8 mouse cellular contexts compared by ENCODE assay signal in genomic region chr10:127165354-127165653, GRCm38 (mm10). TPM values are rescaled to one million over a fixed set of nuclear protein-coding genes. Genes with fewer than 3 reads are reported as not detected.
A peak's percentile ranks its signal among the peaks of the same experiment; 100 is the strongest.
DNase-seq lines count a peak whose midpoint lies in the region; ATAC-seq and TF ChIP-seq lines count a peak whose summit lies in the region.

No protein-coding gene starts in this region.

- no peak for TF ChIP-seq CTCF in C2C12 (IDR thresholded peaks at IDR 0.05; ENCODE audit: control insufficient read depth, insufficient read depth, insufficient read length)

- peak overlapping the region; percentile 57 for H3ac ChIP-seq in C2C12 (ENCODE audit: control insufficient read depth, insufficient read length, low read depth)

- DNase-seq in yolk sac, embryonic 10.5 days (ENCODE audit: low spot score) = peak; percentile 47
- DNase-seq in MN1 (ENCODE audit: low spot score) = no peak

- H3K36me3 ChIP-seq in erythroblast, embryonic 14.5 days (ENCODE audit: control insufficient read depth) = no peaks in the 10 kb centered on the region
- no peaks in the 10 kb centered on the region for H3K36me3 ChIP-seq in C2C12 (ENCODE audit: control insufficient read depth, insufficient read depth)
- no peaks in the 10 kb centered on the region for H3K36me3 ChIP-seq in forebrain, embryonic 13.5 days (ENCODE audit: poor library complexity, severe bottlenecking)
- no peaks in the 10 kb centered on the region for H3K36me3 ChIP-seq in liver, embryonic 12.5 days

- H3K27me3 ChIP-seq in erythroblast, embryonic 14.5 days (ENCODE audit: control insufficient read depth) = peaks cover 70% of the 10 kb centered on the region
- no peaks in the 10 kb centered on the region for H3K27me3 ChIP-seq in C2C12 (ENCODE audit: control insufficient read depth, insufficient read depth, insufficient read length)
- peaks cover 54% of the 10 kb centered on the region for H3K27me3 ChIP-seq in forebrain, embryonic 13.5 days
- H3K27me3 ChIP-seq in liver, embryonic 12.5 days (replicated peaks) = peaks cover 76% of the 10 kb centered on the region

- no peaks in the 10 kb centered on the region for H3K79me2 ChIP-seq in C2C12 (ENCODE audit: control insufficient read depth, insufficient read depth)

- H3K79me3 ChIP-seq in C2C12 (ENCODE audit: low read depth) = no peaks in the 10 kb centered on the region

- WGBS in forebrain, embryonic 13.5 days = 0% methylated on average over 33 of the region's 42 CpGs
- WGBS in liver, embryonic 12.5 days (ENCODE audit: insufficient replicate concordance) = under 1% methylated on average over 42 of the region's 42 CpGs

- H3K4me2 ChIP-seq in forebrain, embryonic 13.5 days = peak overlapping the region; percentile 98
- peak overlapping the region; percentile 100 for H3K4me2 ChIP-seq in liver, embryonic 12.5 days

- no peaks in the 10 kb centered on the region; the same call in 1 of the 2 replicates for H3K9me3 ChIP-seq in erythroblast, embryonic 14.5 days (ENCODE audit: control insufficient read depth, low read length)
- H3K9me3 ChIP-seq in forebrain, embryonic 13.5 days (replicated peaks) = no peaks in the 10 kb centered on the region
- no peaks in the 10 kb centered on the region for H3K9me3 ChIP-seq in liver, embryonic 12.5 days (replicated peaks)

- no peak for ATAC-seq in erythroblast, adult 5-6 weeks (replicated peaks; ENCODE audit: low FRiP score, poor library complexity, severe bottlenecking)
- peak; percentile 64 for ATAC-seq in forebrain, embryonic 13.5 days
- peak; percentile 43 for ATAC-seq in liver, embryonic 12.5 days
- no peak for ATAC-seq in megakaryocyte progenitor cell, adult 5-6 weeks (replicated peaks; ENCODE audit: poor library complexity)

- H3K4me3 ChIP-seq in erythroblast, embryonic 14.5 days (replicated peaks) = peak overlapping the region; percentile 63
- H3K4me3 ChIP-seq in C2C12 (ENCODE audit: insufficient read depth, poor library complexity, severe bottlenecking) = peak overlapping the region; percentile 29
- peak overlapping the region; percentile 69 for H3K4me3 ChIP-seq in forebrain, embryonic 13.5 days
- peak overlapping the region; percentile 66 for H3K4me3 ChIP-seq in liver, embryonic 12.5 days

- H3K27ac ChIP-seq in forebrain, embryonic 13.5 days = peak overlapping the region; percentile 32; the same call in 1 of the 2 replicates
- peak overlapping the region; percentile 73 for H3K27ac ChIP-seq in liver, embryonic 12.5 days

- peak overlapping the region; percentile 87 for H3K9ac ChIP-seq in forebrain, embryonic 13.5 days
- peak overlapping the region; percentile 82 for H3K9ac ChIP-seq in liver, embryonic 12.5 days

- H3K4me1 ChIP-seq in erythroblast, embryonic 14.5 days (ENCODE audit: control insufficient read depth) = peaks cover 34% of the 10 kb centered on the region
- H3K4me1 ChIP-seq in forebrain, embryonic 13.5 days = peaks cover 22% of the 10 kb centered on the region
- H3K4me1 ChIP-seq in liver, embryonic 12.5 days = peaks cover 50% of the 10 kb centered on the region

TF ChIP-seq in C2C12, 6 proteins besides CTCF, POLR2A, EP300 and RAD21:
- TF ChIP-seq FOSL1 (IDR thresholded peaks at IDR 0.05; ENCODE audit: insufficient read depth, low read length, poor library complexity, severe bottlenecking) (no peak), CEBPB (IDR thresholded peaks at IDR 0.05; ENCODE audit: low read depth) (no peak), MAX (IDR thresholded peaks at IDR 0.05) (no peak), MYOD1 (IDR thresholded peaks at IDR 0.05; ENCODE audit: control insufficient read depth, insufficient read length, low read depth) (no peak), MYOG (IDR thresholded peaks at IDR 0.05; ENCODE audit: control insufficient read depth, extremely low read depth, insufficient read length) (no peak), USF1 (IDR thresholded peaks at IDR 0.05; ENCODE audit: low read depth) (no peak)

RNA-seq across cellular contexts. Expression of gene B4galnt1, which starts 0.3 kb away (rescaled TPM):
- 0.56 and 1.0 TPM in 2 replicates for polyA plus RNA-seq in erythroblast, embryonic 14.5 days (2012)
- 33.0 and 34.3 TPM in 2 replicates for total RNA-seq in erythroblast, adult 5-6 weeks (2015; ENCODE audit: low replicate concordance)
- total RNA-seq in erythroblast, adult 5-6 weeks (2017; ENCODE audit: low replicate concordance) = 8.1 and 17.6 TPM in 2 replicates
- polyA plus RNA-seq in C2C12 (2012; fragmentation: generic; extraction: Trizol) = 23.8 TPM
- polyA plus RNA-seq in forebrain, embryonic 13.5 days (2015; fragmentation: Nextera tagmentation; extraction: Ambion mirVana) = 15.7 and 16.7 TPM in 2 replicates
- 12.6 TPM in 2 replicates for polyA plus RNA-seq in liver, embryonic 12.5 days (2016; fragmentation: Nextera tagmentation; extraction: Ambion mirVana)
- total RNA-seq in megakaryocyte progenitor cell, adult 5-6 weeks (2015) = 212 and 219 TPM in 2 replicates
- 122 and 139 TPM in 2 replicates for total RNA-seq in megakaryocyte progenitor cell, adult 5-6 weeks (2017)

RNA-seq across cellular contexts. Expression of gene Slc26a10, which starts 15.1 kb away (rescaled TPM):
- polyA plus RNA-seq in erythroblast, embryonic 14.5 days (2012) = not detected in 2 replicates
- not detected in 2 replicates for total RNA-seq in erythroblast, adult 5-6 weeks (2015; ENCODE audit: low replicate concordance)
- total RNA-seq in erythroblast, adult 5-6 weeks (2017; ENCODE audit: low replicate concordance) = 0.28 TPM in 1 of 2 replicates, not detected in the other
- 2.9 TPM for polyA plus RNA-seq in C2C12 (2012; fragmentation: generic; extraction: Trizol)
- 0.93 and 1.1 TPM in 2 replicates for polyA plus RNA-seq in forebrain, embryonic 13.5 days (2015; fragmentation: Nextera tagmentation; extraction: Ambion mirVana)
- polyA plus RNA-seq in liver, embryonic 12.5 days (2016; fragmentation: Nextera tagmentation; extraction: Ambion mirVana) = 3.0 and 3.6 TPM in 2 replicates
- not detected in 2 replicates for total RNA-seq in megakaryocyte progenitor cell, adult 5-6 weeks (2015)
- 0.84 and 0.87 TPM in 2 replicates for total RNA-seq in megakaryocyte progenitor cell, adult 5-6 weeks (2017)

RNA-seq across cellular contexts. Expression of gene Arhgef25, which starts 24.6 kb away (rescaled TPM):
- 0.47 and 0.52 TPM in 2 replicates for polyA plus RNA-seq in erythroblast, embryonic 14.5 days (2012)
- 0.84 and 1.7 TPM in 2 replicates for total RNA-seq in erythroblast, adult 5-6 weeks (2015; ENCODE audit: low replicate concordance)
- 2.2 and 2.7 TPM in 2 replicates for total RNA-seq in erythroblast, adult 5-6 weeks (2017; ENCODE audit: low replicate concordance)
- polyA plus RNA-seq in C2C12 (2012; fragmentation: generic; extraction: Trizol) = 31.8 TPM
- 24.3 and 25.8 TPM in 2 replicates for polyA plus RNA-seq in forebrain, embryonic 13.5 days (2015; fragmentation: Nextera tagmentation; extraction: Ambion mirVana)
- polyA plus RNA-seq in liver, embryonic 12.5 days (2016; fragmentation: Nextera tagmentation; extraction: Ambion mirVana) = 14.3 and 17.4 TPM in 2 replicates
- total RNA-seq in megakaryocyte progenitor cell, adult 5-6 weeks (2015) = 1.7 and 3.1 TPM in 2 replicates
- total RNA-seq in megakaryocyte progenitor cell, adult 5-6 weeks (2017) = 3.0 and 5.3 TPM in 2 replicates

RNA-seq across cellular contexts. Expression of gene Dtx3, which starts 30.2 kb away (rescaled TPM):
- polyA plus RNA-seq in erythroblast, embryonic 14.5 days (2012) = 11.1 and 11.5 TPM in 2 replicates
- 10.4 and 18.0 TPM in 2 replicates for total RNA-seq in erythroblast, adult 5-6 weeks (2015; ENCODE audit: low replicate concordance)
- total RNA-seq in erythroblast, adult 5-6 weeks (2017; ENCODE audit: low replicate concordance) = 8.4 and 9.4 TPM in 2 replicates
- polyA plus RNA-seq in C2C12 (2012; fragmentation: generic; extraction: Trizol) = 24.4 TPM
- polyA plus RNA-seq in forebrain, embryonic 13.5 days (2015; fragmentation: Nextera tagmentation; extraction: Ambion mirVana) = 150 and 155 TPM in 2 replicates
- 33.2 and 36.9 TPM in 2 replicates for polyA plus RNA-seq in liver, embryonic 12.5 days (2016; fragmentation: Nextera tagmentation; extraction: Ambion mirVana)
- total RNA-seq in megakaryocyte progenitor cell, adult 5-6 weeks (2015) = 23.8 and 28.0 TPM in 2 replicates
- total RNA-seq in megakaryocyte progenitor cell, adult 5-6 weeks (2017) = 18.0 and 19.3 TPM in 2 replicates

RNA-seq across cellular contexts. Expression of gene Os9, which starts 44.4 kb away (rescaled TPM):
- 13.2 and 14.7 TPM in 2 replicates for polyA plus RNA-seq in erythroblast, embryonic 14.5 days (2012)
- total RNA-seq in erythroblast, adult 5-6 weeks (2015; ENCODE audit: low replicate concordance) = 15.0 and 17.1 TPM in 2 replicates
- total RNA-seq in erythroblast, adult 5-6 weeks (2017; ENCODE audit: low replicate concordance) = 59.5 and 60.7 TPM in 2 replicates
- polyA plus RNA-seq in C2C12 (2012; fragmentation: generic; extraction: Trizol) = 35.6 TPM
- 94.8 and 101 TPM in 2 replicates for polyA plus RNA-seq in forebrain, embryonic 13.5 days (2015; fragmentation: Nextera tagmentation; extraction: Ambion mirVana)
- polyA plus RNA-seq in liver, embryonic 12.5 days (2016; fragmentation: Nextera tagmentation; extraction: Ambion mirVana) = 49.5 and 51.4 TPM in 2 replicates
- 40.1 and 43.7 TPM in 2 replicates for total RNA-seq in megakaryocyte progenitor cell, adult 5-6 weeks (2015)
- 192 and 207 TPM in 2 replicates for total RNA-seq in megakaryocyte progenitor cell, adult 5-6 weeks (2017)

Comparison
In these comparisons a context has a peak if more than half of its experiments do, and no peak if none do; other contexts are left out.
1. ATAC-seq: peak in forebrain, embryonic 13.5 days (single experiment) and liver, embryonic 12.5 days (single experiment); none in erythroblast, adult 5-6 weeks (single experiment) and megakaryocyte progenitor cell, adult 5-6 weeks (single experiment).
2. RNA of gene Arhgef25, which starts 24.6 kb away (polyA plus RNA-seq): 31.8 TPM in C2C12 (single experiment), 24.3 to 25.8 TPM in forebrain, embryonic 13.5 days and 14.3 to 17.4 TPM in liver, embryonic 12.5 days; 0.47 to 0.52 TPM in erythroblast, embryonic 14.5 days; every median in the first group is over 10 times any median in the second.
3. Peak in every context shown above with its lines, with median percentiles within 50 percentile points of each other: H3K4me3 ChIP-seq.